ENCODE assay signal across 9 mouse cellular contexts in genomic region chr1:134854325-134854982, GRCm38 (mm10).
DNase-seq lines count a peak whose midpoint lies in the region; ATAC-seq and TF ChIP-seq lines count a peak whose summit lies in the region.
"Had no signal": no experiment of that assay in that cellular context is flagged by ENCODE, and none has a peak within 500 bp of the region (broad histone marks: within the 10 kb centered on the region; RNA-seq: fewer than 3 reads in every experiment).

No protein-coding gene starts in this region.

- 78% methylated on average over 1 of the region's 1 CpGs for WGBS in forebrain, embryonic 16.5 days
- WGBS in kidney, postnatal 0 days: 78% methylated on average over 1 of the region's 1 CpGs
- 86% methylated on average over 1 of the region's 1 CpGs for WGBS in liver, adult 2 months

- no peaks in the 10 kb centered on the region for H3K79me2 ChIP-seq in liver, adult 2 months (ENCODE audit: control insufficient read depth, insufficient read depth, low read length)

- H3K4me1 ChIP-seq in forebrain, embryonic 16.5 days (replicated peaks; ENCODE audit: control insufficient read depth, insufficient read depth, low read length): no peaks in the 10 kb centered on the region
- H3K4me1 ChIP-seq in kidney, postnatal 0 days (replicated peaks; ENCODE audit: insufficient read depth, low read length): no peaks in the 10 kb centered on the region
- no peaks in the 10 kb centered on the region for H3K4me1 ChIP-seq in liver, adult 2 months (ENCODE audit: control insufficient read depth, insufficient read depth, low read length)

- peak; percentile 88 for TF ChIP-seq CTCF in kidney, postnatal 0 days (IDR thresholded peaks at IDR 0.05; ENCODE audit: low read depth)
- peak; percentile 22; the same call in 1 of the 2 replicates for TF ChIP-seq CTCF in liver, adult 2 months (IDR thresholded peaks at IDR 0.05; ENCODE audit: low read depth, low read length)

- peak; percentile 47; the same call in 1 of the 2 replicates for ATAC-seq in forebrain, embryonic 16.5 days
- ATAC-seq in kidney, postnatal 0 days (replicated peaks; ENCODE audit: low FRiP score, low read depth): no peak

- H3K4me2 ChIP-seq in forebrain, embryonic 16.5 days (ENCODE audit: low read length): no peak overlapping the region
- no peak overlapping the region for H3K4me2 ChIP-seq in kidney, postnatal 0 days (ENCODE audit: low read length)
- H3K4me2 ChIP-seq: heart, embryonic 15.5 days had no signal

- no peaks in the 10 kb centered on the region for H3K27me3 ChIP-seq in forebrain, embryonic 16.5 days (replicated peaks; ENCODE audit: control insufficient read depth, insufficient read depth, low read length)
- H3K27me3 ChIP-seq in kidney, postnatal 0 days (ENCODE audit: insufficient read depth, low read length): no peaks in the 10 kb centered on the region
- H3K27me3 ChIP-seq in liver, adult 2 months (ENCODE audit: control insufficient read depth, insufficient read depth, low read length): no peaks in the 10 kb centered on the region
- H3K27me3 ChIP-seq: heart, embryonic 15.5 days had no signal

- H3K27ac ChIP-seq in forebrain, embryonic 16.5 days (ENCODE audit: low read length): no peak overlapping the region
- no peak overlapping the region for H3K27ac ChIP-seq in kidney, postnatal 0 days
- no peak overlapping the region for H3K27ac ChIP-seq in liver, adult 2 months (replicated peaks; ENCODE audit: insufficient read depth, low read depth, low read length)
- H3K27ac ChIP-seq: heart, embryonic 15.5 days had no signal

- H3K9me3 ChIP-seq in forebrain, embryonic 16.5 days (ENCODE audit: control insufficient read depth, low read length): no peaks in the 10 kb centered on the region
- no peaks in the 10 kb centered on the region for H3K9me3 ChIP-seq in kidney, postnatal 0 days (replicated peaks; ENCODE audit: low read length)
- H3K9me3 ChIP-seq: heart, embryonic 15.5 days had no signal

- TF ChIP-seq POLR2A in liver, adult 2 months (IDR thresholded peaks at IDR 0.05; ENCODE audit: extremely low read depth, insufficient read depth, low read length): no peak

- no peaks in the 10 kb centered on the region for H3K36me3 ChIP-seq in forebrain, embryonic 16.5 days (ENCODE audit: control insufficient read depth, insufficient read depth)
- no peaks in the 10 kb centered on the region for H3K36me3 ChIP-seq in kidney, postnatal 0 days (ENCODE audit: insufficient read depth, low read length)
- no peaks in the 10 kb centered on the region; the same call in 1 of the 2 replicates for H3K36me3 ChIP-seq in liver, adult 2 months (ENCODE audit: control insufficient read depth, insufficient read depth, low read length)

- peak; percentile 78 for DNase-seq in urinary bladder, postnatal 14 days (ENCODE audit: low spot score)
- no peak for DNase-seq in urinary bladder, postnatal 10 days (ENCODE audit: low spot score)
- DNase-seq in c-Kit-negative CD71-positive TER-119-positive erythroid progenitor cells, embryonic 14.5 days (ENCODE audit: low read depth, low spot score): peak; percentile 49
- DNase-seq in kidney, postnatal 0 days (ENCODE audit: low spot score): peak; percentile 79
- peak; percentile 34 for DNase-seq in liver, adult 2 months (ENCODE audit: extremely low read depth, low read depth, low spot score)
- peak; percentile 55 for DNase-seq in retina, adult 2 months (ENCODE audit: low read depth, low spot score)
- peak; percentile 65 to 68 for DNase-seq in urinary bladder, postnatal 36 days (ENCODE audit: low spot score in 2 of 2)

- no peak overlapping the region for H3K4me3 ChIP-seq in forebrain, embryonic 16.5 days (replicated peaks; ENCODE audit: low read length)
- H3K4me3 ChIP-seq in kidney, postnatal 0 days (replicated peaks; ENCODE audit: low read depth, low read length): no peak overlapping the region
- no peak overlapping the region for H3K4me3 ChIP-seq in liver, adult 2 months (ENCODE audit: insufficient read depth, low read depth, low read length)
- H3K4me3 ChIP-seq: heart, embryonic 15.5 days had no signal

- no peak overlapping the region for H3K9ac ChIP-seq in forebrain, embryonic 16.5 days (replicated peaks; ENCODE audit: low read depth, low read length)
- no peak overlapping the region for H3K9ac ChIP-seq in kidney, postnatal 0 days (ENCODE audit: low read depth, low read length)
- no peak overlapping the region for H3K9ac ChIP-seq in liver, adult 2 months (ENCODE audit: low read depth, low read length)
- H3K9ac ChIP-seq: heart, embryonic 15.5 days had no signal
